Mouse (Mus musculus): ENCODE measurements around the gene Mfsd6l. TPM values are rescaled to one million over a fixed set of nuclear protein-coding genes. Genes with fewer than 3 reads are reported as not detected.

Mfsd6l gene
- polyA plus RNA-seq, 1 experiment from 2014 or later: not detected

GRCm38 (mm10) chr11:68564356-68565031 is 8.5 kb downstream of the Mfsd6l start:
- DNase-seq (ENCODE audit: low spot score): no peak
- 78% methylated on average over 13 of the region's 13 CpGs for WGBS
- H3K9me3 ChIP-seq (replicated peaks; ENCODE audit: control insufficient read depth, low read length): no peaks in the 10 kb centered on the region
- no peaks in the 10 kb centered on the region for H3K36me3 ChIP-seq (ENCODE audit: control insufficient read depth, insufficient read depth, low read length)
- H3K4me2 ChIP-seq (ENCODE audit: low read length): no peak overlapping the region
- no peak overlapping the region for H3K4me3 ChIP-seq (ENCODE audit: low read depth, low read length)
- no peaks in the 10 kb centered on the region for H3K4me1 ChIP-seq (ENCODE audit: control insufficient read depth, insufficient read depth, low read length)
- H3K27me3 ChIP-seq (replicated peaks; ENCODE audit: control insufficient read depth, insufficient read depth, low read length): no peaks in the 10 kb centered on the region
- no peak overlapping the region for H3K9ac ChIP-seq (ENCODE audit: low read length)
- no peak overlapping the region for H3K27ac ChIP-seq (ENCODE audit: low read depth, low read length)
- no peak for ATAC-seq

GRCm38 (mm10) chr11:68565032-68565429 is 9.0 kb downstream of the Mfsd6l start:
- no peaks in the 10 kb centered on the region for H3K27me3 ChIP-seq (replicated peaks; ENCODE audit: control insufficient read depth, insufficient read depth, low read length)
- no peak overlapping the region for H3K4me2 ChIP-seq (ENCODE audit: low read length)
- no peak overlapping the region for H3K27ac ChIP-seq (ENCODE audit: low read depth, low read length)
- no peaks in the 10 kb centered on the region for H3K4me1 ChIP-seq (ENCODE audit: control insufficient read depth, insufficient read depth, low read length)
- DNase-seq (ENCODE audit: low spot score) (no peak), ATAC-seq (no peak)
- H3K9me3 ChIP-seq (replicated peaks; ENCODE audit: control insufficient read depth, low read length): no peaks in the 10 kb centered on the region
- H3K9ac ChIP-seq (ENCODE audit: low read length): no peak overlapping the region
- H3K36me3 ChIP-seq (ENCODE audit: control insufficient read depth, insufficient read depth, low read length): no peaks in the 10 kb centered on the region
- no peak overlapping the region for H3K4me3 ChIP-seq (ENCODE audit: low read depth, low read length)
- 87% methylated on average over 3 of the region's 3 CpGs for WGBS

DNA sequence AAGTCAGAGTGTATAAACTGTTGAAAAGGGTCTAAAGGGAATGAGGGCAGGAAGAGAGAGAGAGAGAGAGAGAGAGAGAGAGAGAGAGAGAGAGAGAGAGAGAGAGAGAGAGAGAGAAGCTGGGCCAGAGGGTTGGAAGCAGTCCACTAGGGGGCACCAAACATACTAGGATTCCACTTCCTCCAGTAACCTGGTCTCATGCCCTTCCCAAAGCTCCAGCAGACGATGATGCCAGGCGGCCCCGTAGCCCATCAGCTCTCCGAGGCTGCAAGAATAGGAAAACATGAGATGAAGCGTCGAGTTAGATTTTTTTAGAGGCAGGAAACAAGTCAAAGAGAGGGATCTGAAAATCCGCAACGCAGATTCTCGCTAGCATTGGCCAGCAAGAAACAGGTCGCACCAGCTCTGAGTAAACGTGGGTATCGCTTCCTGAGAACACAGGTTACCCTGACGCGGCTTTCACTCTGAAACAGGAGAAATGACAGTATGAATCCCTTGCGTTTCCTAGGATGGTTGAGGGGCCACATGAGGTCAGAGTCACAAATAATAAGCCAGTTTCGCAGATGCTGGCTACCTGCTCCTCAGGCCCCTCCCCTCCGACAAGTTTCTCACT is 10.6 kb downstream of the Mfsd6l start:
- H3K9ac ChIP-seq (ENCODE audit: low read length): peak overlapping the region; percentile 55
- whole genome bisulfite sequencing: 18% methylated on average over 17 of the region's 17 CpGs
- peak; percentile 66; the same call in 1 of the 2 replicates for ATAC-seq

GRCm38 (mm10) chr11:68570861-68571260 is 14.9 kb downstream of the Mfsd6l start:
- H3K36me3 ChIP-seq (ENCODE audit: control insufficient read depth, insufficient read depth, low read length): no peaks in the 10 kb centered on the region
- no peak overlapping the region for H3K9ac ChIP-seq (ENCODE audit: low read length)
- no peak overlapping the region for H3K27ac ChIP-seq (ENCODE audit: low read depth, low read length)
- DNase-seq (ENCODE audit: low spot score) (no peak), ATAC-seq (no peak)
- no peaks in the 10 kb centered on the region for H3K27me3 ChIP-seq (replicated peaks; ENCODE audit: control insufficient read depth, insufficient read depth, low read length)
- no peak overlapping the region for H3K4me2 ChIP-seq (ENCODE audit: low read length)
- no peaks in the 10 kb centered on the region for H3K9me3 ChIP-seq (replicated peaks; ENCODE audit: control insufficient read depth, low read length)
- no peak overlapping the region for H3K4me3 ChIP-seq (ENCODE audit: low read depth, low read length)
- WGBS: 92% methylated on average over 5 of the region's 5 CpGs
- H3K4me1 ChIP-seq (ENCODE audit: control insufficient read depth, insufficient read depth, low read length): no peaks in the 10 kb centered on the region

More for the DNA sequence above, 10.6 kb downstream of the Mfsd6l start:
- Histone ChIP-seq H3K9me3 (replicated peaks; ENCODE audit: control insufficient read depth, low read length) (no peaks in the 10 kb centered on the region), H3K27me3 (replicated peaks; ENCODE audit: control insufficient read depth, insufficient read depth, low read length) (no peaks in the 10 kb centered on the region), H3K36me3 (ENCODE audit: control insufficient read depth, insufficient read depth, low read length) (no peaks in the 10 kb centered on the region), H3K27ac (ENCODE audit: low read depth, low read length) (no peak overlapping the region), H3K4me1 (ENCODE audit: control insufficient read depth, insufficient read depth, low read length) (no peaks in the 10 kb centered on the region), H3K4me3 (ENCODE audit: low read depth, low read length) (peak overlapping the region; percentile 27), H3K4me2 (ENCODE audit: low read length) (peak overlapping the region; percentile 62)
- peak; percentile 93 for DNase-seq (ENCODE audit: low spot score)

- H3K4me3 ChIP-seq (ENCODE audit: low read depth, low read length): no peak overlapping the region
- H3K9me3 ChIP-seq (replicated peaks; ENCODE audit: control insufficient read depth, low read length): no peaks in the 10 kb centered on the region
- H3K27ac ChIP-seq (ENCODE audit: low read depth, low read length): no peak overlapping the region
- H3K4me2 ChIP-seq (ENCODE audit: low read length): no peak overlapping the region
- H3K4me1 ChIP-seq (ENCODE audit: control insufficient read depth, insufficient read depth, low read length): peaks cover 10% of the 10 kb centered on the region; the same call in 1 of the 2 replicates
- H3K9ac ChIP-seq (ENCODE audit: low read length): no peak overlapping the region
- no peaks in the 10 kb centered on the region for H3K36me3 ChIP-seq (ENCODE audit: control insufficient read depth, insufficient read depth, low read length)
- no peak for ATAC-seq
- DNase-seq (ENCODE audit: low spot score): no peak
- WGBS: 83% methylated on average over 1 of the region's 1 CpGs
- H3K27me3 ChIP-seq (replicated peaks; ENCODE audit: control insufficient read depth, insufficient read depth, low read length): no peaks in the 10 kb centered on the region
These were observed 21.1 kb downstream of the Mfsd6l start for GRCm38 (mm10) chr11:68577076-68577475.

- Histone ChIP-seq H3K4me2 (ENCODE audit: low read length) (peak overlapping the region; percentile 8; the same call in 1 of the 2 replicates), H3K9ac (ENCODE audit: low read length) (peak overlapping the region; percentile 41; the same call in 1 of the 2 replicates)
- 17% methylated on average over 9 of the region's 9 CpGs for WGBS
These were observed 23.5 kb downstream of the Mfsd6l start for GRCm38 (mm10) chr11:68579462-68579881.

GRCm38 (mm10) chr11:68580566-68580965 is 24.6 kb downstream of the Mfsd6l start:
- ATAC-seq (no peak), DNase-seq (ENCODE audit: low spot score) (peak; percentile 62)
- 10% methylated on average over 6 of the region's 6 CpGs for WGBS
- no peak overlapping the region for H3K4me2 ChIP-seq (ENCODE audit: low read length)
- peaks cover 13% of the 10 kb centered on the region; the same call in 1 of the 2 replicates for H3K4me1 ChIP-seq (ENCODE audit: control insufficient read depth, insufficient read depth, low read length)
- no peaks in the 10 kb centered on the region for H3K27me3 ChIP-seq (replicated peaks; ENCODE audit: control insufficient read depth, insufficient read depth, low read length)
- no peak overlapping the region for H3K9ac ChIP-seq (ENCODE audit: low read length)
- H3K4me3 ChIP-seq (ENCODE audit: low read depth, low read length): no peak overlapping the region
- no peaks in the 10 kb centered on the region for H3K36me3 ChIP-seq (ENCODE audit: control insufficient read depth, insufficient read depth, low read length)
- H3K9me3 ChIP-seq (replicated peaks; ENCODE audit: control insufficient read depth, low read length): no peaks in the 10 kb centered on the region
- H3K27ac ChIP-seq (ENCODE audit: low read depth, low read length): no peak overlapping the region

More at GRCm38 (mm10) chr11:68579462-68579881, 23.5 kb downstream of the Mfsd6l start:
- peaks cover 13% of the 10 kb centered on the region; the same call in 1 of the 2 replicates for H3K4me1 ChIP-seq (ENCODE audit: control insufficient read depth, insufficient read depth, low read length)
- H3K36me3 ChIP-seq (ENCODE audit: control insufficient read depth, insufficient read depth, low read length): no peaks in the 10 kb centered on the region
- peak overlapping the region; percentile 56; the same call in 1 of the 2 replicates for H3K27ac ChIP-seq (ENCODE audit: low read depth, low read length)
- no peak overlapping the region for H3K4me3 ChIP-seq (ENCODE audit: low read depth, low read length)
- H3K9me3 ChIP-seq (replicated peaks; ENCODE audit: control insufficient read depth, low read length): no peaks in the 10 kb centered on the region
- peak; percentile 81 for DNase-seq (ENCODE audit: low spot score)
- no peaks in the 10 kb centered on the region for H3K27me3 ChIP-seq (replicated peaks; ENCODE audit: control insufficient read depth, insufficient read depth, low read length)
- ATAC-seq: peak; percentile 51

- H3K4me2 ChIP-seq (ENCODE audit: low read length): no peak overlapping the region
- H3K36me3 ChIP-seq (ENCODE audit: control insufficient read depth, insufficient read depth, low read length): no peaks in the 10 kb centered on the region
- ATAC-seq (peak; percentile 63; the same call in 1 of the 2 replicates), DNase-seq (ENCODE audit: low spot score) (peak; percentile 75)
- H3K9me3 ChIP-seq (replicated peaks; ENCODE audit: control insufficient read depth, low read length): no peaks in the 10 kb centered on the region
- no peaks in the 10 kb centered on the region for H3K27me3 ChIP-seq (replicated peaks; ENCODE audit: control insufficient read depth, insufficient read depth, low read length)
- no peak overlapping the region for H3K27ac ChIP-seq (ENCODE audit: low read depth, low read length)
- H3K9ac ChIP-seq (ENCODE audit: low read length): no peak overlapping the region
- WGBS: 78% methylated on average over 13 of the region's 13 CpGs
- no peak overlapping the region for H3K4me3 ChIP-seq (ENCODE audit: low read depth, low read length)
- peaks cover 13% of the 10 kb centered on the region; the same call in 1 of the 2 replicates for H3K4me1 ChIP-seq (ENCODE audit: control insufficient read depth, insufficient read depth, low read length)
These were observed 27.2 kb downstream of the Mfsd6l start for GRCm38 (mm10) chr11:68583225-68583624.
